Mouse (Mus musculus) bone marrow, adult 2 months (tissue): Measurements from ENCODE around the gene Amigo3. TPM values are rescaled to one million over a fixed set of nuclear protein-coding genes. Genes with fewer than 3 reads are reported as not detected.
A peak's percentile ranks its signal among the peaks of the same experiment; 100 is the strongest.

Experiments
- H3K27ac ChIP-seq: fragments of 200-500 bp; 2 replicates; pipeline ENCODE4 v1.5.1; 2012; ENCODE audit warnings: low read depth, mild to moderate bottlenecking, control low read depth, inconsistent platforms, low read length; ENCODE audit not compliant: control insufficient read depth, poor library complexity, insufficient read depth
- H3K4me1 ChIP-seq: fragments of 200-500 bp; 2 replicates; pipeline ENCODE4 v1.6.1; 2011; ENCODE audit warnings: low read length; ENCODE audit not compliant: control insufficient read depth, insufficient read depth
- H3K4me3 ChIP-seq: fragments of 200-500 bp; replicated peaks from 2 replicates; pipeline ENCODE3; 2011; ENCODE audit warnings: mild to moderate bottlenecking, low read depth, low read length, control low read depth; ENCODE audit not compliant: control insufficient read depth
- CTCF ChIP-seq: fragments of 200-500 bp; IDR thresholded peaks from 2 replicates; pipeline ENCODE4 v1.5.1; 2011; ENCODE audit warnings: low read length, control low read depth; ENCODE audit not compliant: control insufficient read depth, insufficient read depth
- POLR2A ChIP-seq: fragments of 200-500 bp; IDR thresholded peaks from 2 replicates; pipeline ENCODE4 v1.6.1; 2011; ENCODE audit warnings: low read depth, mild to moderate bottlenecking, control low read depth, low read length, borderline replicate concordance; ENCODE audit not compliant: control insufficient read depth
- WGBS: fragments of 180-500 bp; shearing (Covaris S2); methylation state at CpG from one replicate; pipeline ENCODE4 v1.1.7; 2018; 5-methylcytosine and 5-hydroxymethylcytosine counted together
- polyA plus RNA-seq: library from polyadenylated mRNA; stranded (reverse); fragments of >200 nt; gene quantifications from 2 replicates; pipeline ENCODE4 v1.2.4, GENCODE M21; 2011; ENCODE audit warnings: low replicate concordance; ENCODE audit not compliant: missing spikeins, insufficient read depth, insufficient read length

Gene Amigo3
- polyA plus RNA-seq, 1 experiment = 1.6 TPM

DNA sequence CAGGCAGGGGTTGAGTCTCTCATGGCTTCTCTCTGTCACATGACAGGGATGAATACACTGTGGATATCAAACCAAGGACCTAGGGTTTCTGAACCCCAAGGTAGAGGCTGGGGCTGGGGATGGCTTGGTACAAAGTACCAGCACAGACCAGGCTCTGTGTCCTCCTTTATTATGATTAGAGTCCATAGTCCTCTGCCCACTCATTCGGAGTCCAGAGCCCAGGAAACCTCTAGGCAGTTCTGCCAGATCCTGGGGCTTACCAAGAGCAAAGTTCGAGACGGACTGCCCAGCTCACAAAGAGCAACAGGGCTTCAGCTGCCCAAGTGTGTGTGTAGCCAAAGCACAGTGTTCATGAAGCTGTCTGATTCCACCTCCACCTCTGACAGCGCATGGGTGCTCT, 32.3 kb downstream of the Amigo3 start:
- peaks cover 12% of the 10 kb centered on the region; the same call in 1 of the 2 replicates for H3K4me1 ChIP-seq
- H3K4me3 ChIP-seq = no peak overlapping the region
- H3K27ac ChIP-seq = peak overlapping the region; percentile 59; the same call in 1 of the 2 replicates
- WGBS = 94% methylated on average over 4 of the region's 4 CpGs
- TF ChIP-seq CTCF (no peak), POLR2A (no peak)

DNA sequence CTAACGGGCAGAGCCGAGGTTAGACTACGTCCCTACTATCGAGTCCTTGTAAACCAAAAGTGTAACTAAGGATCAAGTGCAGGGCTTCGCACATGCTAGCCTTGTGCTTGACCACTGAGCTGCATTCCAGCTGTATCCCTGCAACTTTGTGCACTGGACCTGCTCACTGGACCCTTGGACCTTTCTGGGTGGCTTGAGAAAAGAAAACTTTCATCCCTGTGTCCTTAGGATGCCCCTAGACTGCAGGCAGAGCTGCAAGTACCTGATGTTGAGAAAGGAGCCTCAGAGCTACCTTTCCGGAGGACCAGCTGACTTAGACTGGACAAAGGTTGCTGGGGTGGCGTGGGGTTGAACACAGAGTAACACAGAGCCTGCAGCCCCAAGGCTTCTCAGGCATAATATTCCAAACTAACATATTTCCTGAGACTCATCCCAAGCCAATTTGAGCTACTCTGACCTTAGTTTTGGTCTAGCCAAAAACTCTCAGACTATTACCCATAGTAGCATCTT, 37.7 kb downstream of the Amigo3 start:
- TF ChIP-seq POLR2A (no peak), CTCF (no peak)
- Histone ChIP-seq H3K27ac (no peak overlapping the region), H3K4me3 (no peak overlapping the region), H3K4me1 (no peaks in the 10 kb centered on the region; the same call in 1 of the 2 replicates)
- 94% methylated on average over 7 of the region's 7 CpGs for WGBS

DNA sequence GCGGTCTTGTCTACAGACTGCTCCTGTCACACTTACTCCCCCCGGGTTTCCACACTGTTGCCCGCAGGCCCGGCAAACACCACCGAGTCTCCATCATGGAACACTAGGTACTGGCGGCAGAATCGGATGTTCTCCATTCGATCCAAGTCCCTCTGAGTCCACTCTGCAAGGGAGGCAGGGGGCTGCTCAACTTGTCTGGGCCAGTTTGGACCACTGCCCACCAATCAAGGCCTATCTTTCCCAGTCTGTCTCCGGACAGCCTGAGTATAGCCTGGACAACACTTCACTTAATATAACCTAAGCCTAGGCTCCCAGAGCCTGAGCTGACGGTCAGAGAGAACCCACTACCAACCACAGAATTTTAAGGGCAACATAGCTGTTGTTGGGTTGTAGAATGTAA, 40.6 kb downstream of the Amigo3 start:
- Histone ChIP-seq H3K4me3 (peak overlapping the region; percentile 97), H3K27ac (peak overlapping the region; percentile 88), H3K4me1 (no peaks in the 10 kb centered on the region; the same call in 1 of the 2 replicates)
- WGBS = 67% methylated on average over 10 of the region's 10 CpGs
- no peak for TF ChIP-seq POLR2A
- no peak for TF ChIP-seq CTCF

DNA sequence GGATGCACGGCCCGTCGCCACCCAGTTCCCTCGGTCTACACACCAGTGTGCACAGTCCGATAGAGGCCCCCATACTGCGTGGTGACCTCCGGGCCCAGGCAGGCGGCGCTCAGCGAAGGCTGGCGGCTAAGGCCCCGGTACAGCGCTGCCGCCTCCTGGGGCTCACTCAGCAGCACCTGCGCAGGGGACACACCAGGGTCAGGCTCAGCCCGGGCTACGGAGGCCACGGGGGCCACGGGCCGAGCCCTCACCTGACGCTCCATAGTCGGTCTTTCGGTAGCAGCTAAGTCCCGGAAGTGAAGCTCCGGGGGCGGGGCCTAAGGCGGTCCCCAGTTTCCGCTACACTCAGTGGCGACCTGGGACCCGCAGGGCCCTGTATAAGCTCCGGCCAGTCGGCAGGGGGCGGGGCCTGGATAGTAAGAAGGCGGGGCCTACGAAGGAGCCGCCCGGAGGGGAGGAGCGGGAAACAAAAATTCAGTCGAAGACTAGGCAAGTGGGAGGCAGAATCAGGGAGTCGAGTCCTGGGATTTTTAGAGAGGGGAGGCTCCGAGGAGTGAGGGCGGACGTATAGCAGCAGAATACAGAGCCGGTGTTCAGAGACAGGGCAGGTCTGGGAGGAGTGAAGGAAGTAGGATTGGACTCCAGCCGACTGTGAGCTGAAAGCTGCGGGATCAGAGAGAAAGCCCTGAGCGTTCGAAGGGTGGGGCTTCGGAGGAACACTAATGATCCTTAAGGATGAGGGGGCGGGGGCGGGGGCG, 41.4 kb downstream of the Amigo3 start, which contains the start of gene Apeh:
Gene Apeh (minus strand): TSS at position 423 of the 758 bp plus-strand sequence.
- TF ChIP-seq POLR2A = peak; percentile 68
- TF ChIP-seq CTCF = no peak
- under 1% methylated on average over 52 of the region's 52 CpGs for WGBS
- no peaks in the 10 kb centered on the region; the same call in 1 of the 2 replicates for H3K4me1 ChIP-seq

DNA sequence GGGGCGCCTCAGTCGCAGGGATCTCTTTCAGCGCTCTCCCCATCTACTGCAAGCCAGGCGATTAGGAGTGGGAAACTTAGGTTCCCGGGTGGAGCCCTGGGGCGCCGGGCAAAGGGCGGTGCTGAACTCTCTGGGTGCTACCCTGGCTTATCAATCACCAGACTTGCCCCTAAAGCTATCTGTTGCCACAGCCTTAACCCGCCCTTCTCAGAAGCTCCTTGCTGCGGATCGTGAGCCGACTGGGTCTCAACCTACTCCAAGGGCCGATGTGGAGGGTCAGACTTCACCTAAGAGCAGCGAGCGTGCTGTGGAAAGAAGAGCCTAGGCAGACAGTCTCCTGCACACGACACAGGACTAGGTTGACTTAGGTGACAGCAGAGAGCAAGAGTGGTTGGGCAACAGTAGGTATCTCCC, 42.0 kb downstream of the Amigo3 start:
- peak overlapping the region; percentile 88 for H3K27ac ChIP-seq
- 1% methylated on average over 16 of the region's 16 CpGs for WGBS
- TF ChIP-seq POLR2A (peak; percentile 66; the same call in 1 of the 2 replicates), CTCF (no peak)

More for the DNA sequence above, 41.4 kb downstream of the Amigo3 start, which contains the start of gene Apeh:
- H3K4me3 ChIP-seq = peak within 1 kb of the TSS; percentile 97
- peak within 1 kb of the TSS; percentile 88 for H3K27ac ChIP-seq

DNA sequence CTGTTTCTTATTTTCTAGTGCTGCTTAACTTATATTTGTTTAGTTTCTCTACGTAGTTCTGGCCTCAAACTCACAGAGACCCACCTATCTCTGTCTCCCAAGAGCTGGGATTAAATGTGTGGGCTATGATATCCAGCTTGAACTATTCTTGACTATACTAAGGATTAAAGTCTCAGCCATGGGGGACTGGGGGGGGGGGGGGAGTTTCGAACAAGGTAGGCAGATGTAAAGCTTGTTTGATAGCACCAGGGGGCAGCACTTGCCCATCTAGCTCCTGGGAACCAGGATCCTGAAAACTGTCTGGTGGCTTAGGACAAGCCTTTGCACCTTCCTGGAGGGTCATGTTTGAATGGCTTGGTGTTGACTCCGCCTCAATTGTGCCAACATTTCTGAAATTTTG, 42.6 kb downstream of the Amigo3 start:
- Histone ChIP-seq H3K4me1 (no peaks in the 10 kb centered on the region; the same call in 1 of the 2 replicates), H3K27ac (peak overlapping the region; percentile 88; the same call in 1 of the 2 replicates), H3K4me3 (peak overlapping the region; percentile 59)
- TF ChIP-seq POLR2A = 0 out of 2 replicates have a peak, but pooled peaks have one; percentile 19
- TF ChIP-seq CTCF = peak; percentile 86
- WGBS = 3% methylated on average over 3 of the region's 3 CpGs

More for the DNA sequence above, 42.0 kb downstream of the Amigo3 start:
- no peaks in the 10 kb centered on the region; the same call in 1 of the 2 replicates for H3K4me1 ChIP-seq
- peak overlapping the region; percentile 97 for H3K4me3 ChIP-seq

DNA sequence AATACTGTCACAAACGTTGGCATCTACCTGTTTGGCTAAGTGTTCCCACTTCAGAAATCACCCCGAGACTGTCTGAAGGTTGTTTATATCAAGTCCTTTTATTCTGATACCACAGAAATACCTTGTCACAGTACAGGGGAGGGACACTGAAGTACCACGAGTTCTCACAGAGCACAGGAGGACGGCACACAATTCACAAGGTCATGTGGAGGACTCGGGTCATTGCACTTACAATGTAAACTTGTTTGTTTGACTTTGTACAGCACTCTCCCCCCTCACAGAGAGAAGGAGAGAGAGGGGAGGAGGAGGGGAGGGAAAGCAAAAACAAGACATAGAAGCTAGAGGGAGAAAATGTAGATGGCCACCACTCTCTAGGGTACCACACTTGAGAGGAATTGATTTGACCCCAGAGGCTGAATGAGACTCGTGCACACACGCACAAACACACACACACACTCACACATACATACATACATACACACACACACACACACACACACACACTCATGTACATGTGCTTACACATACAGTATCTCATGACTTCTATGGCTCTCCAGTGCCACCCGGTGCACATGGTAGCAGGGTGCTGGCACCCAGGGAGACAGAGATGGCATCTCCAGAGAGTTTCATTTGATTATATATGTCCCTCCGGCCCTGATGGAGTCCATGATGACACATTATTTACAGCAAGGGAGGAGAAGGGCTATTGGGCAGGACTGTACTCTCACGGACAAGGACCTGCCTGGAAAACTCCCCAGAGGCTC, 43.2 kb downstream of the Amigo3 start:
- Histone ChIP-seq H3K4me1 (no peaks in the 10 kb centered on the region; the same call in 1 of the 2 replicates), H3K4me3 (peak overlapping the region; percentile 72)

More for the DNA sequence above, 43.2 kb downstream of the Amigo3 start:
- TF ChIP-seq CTCF (peak; percentile 29; the same call in 1 of the 2 replicates), POLR2A (no peak)
- H3K27ac ChIP-seq = peak overlapping the region; percentile 59
- WGBS = 56% methylated on average over 10 of the region's 10 CpGs
